Mouse (Mus musculus) c-Kit-positive CD71-positive TER-119-negative erythroid progenitor cells, embryonic 14.5 days (primary cell): Measurements from ENCODE around the gene 1520401A03Rik.
A peak's percentile ranks its signal among the peaks of the same experiment; 100 is the strongest.

Experiments
- DNase-seq: peaks from one replicate; pipeline ENCODE4 v3.0.0-alpha.2; 2013; ENCODE audit warnings: low read depth

Gene 1520401A03Rik

GRCm38 (mm10) chr17:23700079-23700478, 22.5 kb downstream of the 1520401A03Rik start:
- peak; percentile 83 for DNase-seq

GRCm38 (mm10) chr17:23699131-23700077, 23.2 kb downstream of the 1520401A03Rik start:
- no peak for DNase-seq

- no peak for DNase-seq
Observed at GRCm38 (mm10) chr17:23695801-23696200, 26.8 kb downstream of the 1520401A03Rik start.

- DNase-seq: no peak
Observed at GRCm38 (mm10) chr17:23694491-23694890, 28.1 kb downstream of the 1520401A03Rik start.

- DNase-seq: no peak
Observed at GRCm38 (mm10) chr17:23683856-23684672, 38.5 kb downstream of the 1520401A03Rik start, which contains the start of gene Cldn9. Gene Cldn9 (minus strand): TSS chr17:23684026.

GRCm38 (mm10) chr17:23683226-23683625, 39.4 kb downstream of the 1520401A03Rik start:
- no peak for DNase-seq

- no peak for DNase-seq
Observed at GRCm38 (mm10) chr17:23682530-23682929, 40.1 kb downstream of the 1520401A03Rik start.

GRCm38 (mm10) chr17:23682092-23682491, 40.5 kb downstream of the 1520401A03Rik start:
- DNase-seq: no peak

GRCm38 (mm10) chr17:23681086-23681485, 41.5 kb downstream of the 1520401A03Rik start:
- no peak for DNase-seq

GRCm38 (mm10) chr17:23680336-23680735, 42.2 kb downstream of the 1520401A03Rik start:
- no peak for DNase-seq

GRCm38 (mm10) chr17:23679127-23679835, 43.3 kb downstream of the 1520401A03Rik start, which contains the start of gene Cldn6:
Gene Cldn6 (plus strand): TSS chr17:23679249.
- DNase-seq: no peak

- peak; percentile 67 for DNase-seq
Observed at GRCm38 (mm10) chr17:23677236-23677679, 45.3 kb downstream of the 1520401A03Rik start, which contains the start of gene Tnfrsf12a. Gene Tnfrsf12a (minus strand): TSS chr17:23677468.

- DNase-seq: no peak
Observed at GRCm38 (mm10) chr17:23676473-23677031, 46.0 kb downstream of the 1520401A03Rik start.

- no peak for DNase-seq
Observed at GRCm38 (mm10) chr17:23675564-23676281, 46.9 kb downstream of the 1520401A03Rik start.

GRCm38 (mm10) chr17:23675127-23675526, 47.5 kb downstream of the 1520401A03Rik start:
- no peak for DNase-seq

- DNase-seq: no peak
Observed at GRCm38 (mm10) chr17:23674271-23674952, 48.2 kb downstream of the 1520401A03Rik start.

GRCm38 (mm10) chr17:23673424-23674073, 49.0 kb downstream of the 1520401A03Rik start, which contains the start of the genes Hcfc1r1 and Thoc6:
Gene Hcfc1r1 (plus strand): TSS chr17:23673596.
Gene Thoc6 (minus strand): TSS chr17:23673882.
- DNase-seq: peak; percentile 93

- DNase-seq: no peak
Observed at GRCm38 (mm10) chr17:23672761-23673160, 49.8 kb downstream of the 1520401A03Rik start.

GRCm38 (mm10) chr17:23671519-23671918, 51.1 kb downstream of the 1520401A03Rik start:
- DNase-seq: no peak
